Mouse (Mus musculus): Measurements from ENCODE around the gene Trpc1.

DNA sequence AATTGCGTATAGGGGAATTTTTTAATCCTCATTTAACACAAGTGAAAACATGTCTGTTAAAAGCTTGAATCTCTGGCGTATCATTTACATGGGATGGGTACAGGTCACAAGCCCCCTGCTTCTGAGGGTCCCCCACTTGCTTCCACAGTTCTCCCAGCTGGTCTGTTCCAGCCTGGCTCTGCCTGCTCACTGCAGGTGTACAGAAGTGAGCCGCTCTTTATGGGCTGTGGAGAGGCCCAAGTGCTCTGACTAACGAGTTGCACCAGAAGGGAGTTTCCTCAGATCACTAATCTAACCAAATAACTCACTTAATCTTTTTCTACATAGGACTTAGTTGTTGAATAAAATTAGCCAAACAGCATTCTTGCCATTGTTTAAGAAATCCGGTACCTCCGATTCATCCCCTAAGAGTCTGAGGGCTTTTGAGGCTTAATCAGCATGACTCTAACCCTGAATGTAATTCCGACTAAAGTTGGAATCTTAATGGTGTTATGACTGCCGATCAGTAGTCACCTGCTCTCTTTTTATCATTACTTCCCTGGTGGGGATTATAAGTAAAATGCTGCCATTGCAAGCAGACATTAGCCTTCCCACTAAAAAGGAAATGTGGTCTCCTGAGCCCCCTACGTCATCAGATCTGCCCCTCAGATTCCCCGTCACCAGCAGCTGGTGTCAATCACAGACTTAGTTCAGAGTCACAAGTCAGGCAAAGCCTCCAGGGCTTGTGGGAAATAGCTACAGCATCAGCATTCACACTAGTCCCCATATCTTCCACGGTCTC, 64.3 kb downstream of the Trpc1 start:
- TF ChIP-seq CTCF (IDR thresholded peaks at IDR 0.05; ENCODE audit: borderline replicate concordance, control insufficient read depth, extremely low read depth, insufficient read depth, low read length, poor library complexity) (no peak), POLR2A (IDR thresholded peaks at IDR 0.05; ENCODE audit: control insufficient read depth, extremely low read depth, insufficient read depth, low read length, poor library complexity) (no peak)
